Mouse (Mus musculus): ENCODE measurements at regions not wholly inside any gene's neighbourhood (a gene's known extent, or its start where the extent isn't known, plus 50 kb on each side); places are given as distances from the start of the nearest gene placed in this dataset.

DNA sequence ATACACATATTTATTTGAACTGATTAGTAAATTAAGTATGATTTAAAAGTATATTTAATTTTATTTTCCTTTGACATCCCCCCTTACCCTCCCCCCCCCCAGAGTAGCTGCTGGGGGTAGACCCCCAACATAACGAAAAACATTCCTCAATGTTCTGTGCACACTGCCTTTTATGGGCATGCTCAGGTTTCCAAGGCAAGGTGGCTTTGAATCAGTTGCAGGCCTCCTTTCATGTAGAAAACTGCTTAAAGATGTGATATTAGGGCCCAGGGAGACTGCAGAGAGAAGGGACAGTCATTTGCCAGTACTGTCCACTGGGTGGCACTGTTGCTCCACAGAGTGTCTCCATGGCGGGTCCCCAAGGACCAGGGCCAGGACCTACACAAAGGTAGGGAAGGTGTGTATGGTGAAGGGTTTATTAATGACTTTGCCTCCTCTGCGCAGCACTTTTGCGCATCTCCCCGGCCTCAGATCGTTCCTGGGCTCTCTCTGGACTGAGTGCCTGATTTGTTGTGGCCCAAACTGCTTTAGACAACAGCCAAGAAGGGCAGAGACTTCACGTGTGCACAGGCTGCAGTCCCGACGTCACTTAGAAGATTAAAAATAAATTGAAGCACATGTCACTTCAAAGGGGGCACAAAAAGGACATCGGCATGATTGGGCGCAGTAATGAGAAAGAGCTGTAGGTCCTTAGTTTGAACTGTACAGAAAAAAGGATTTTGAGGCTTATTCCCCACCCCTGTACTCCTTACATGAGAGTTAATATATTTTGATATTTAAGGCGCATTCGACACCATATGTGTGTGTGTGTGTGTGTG, 64.0 kb downstream of the Cmpk2 start:
- DNase-seq: peak; percentile 10 to 12

DNA sequence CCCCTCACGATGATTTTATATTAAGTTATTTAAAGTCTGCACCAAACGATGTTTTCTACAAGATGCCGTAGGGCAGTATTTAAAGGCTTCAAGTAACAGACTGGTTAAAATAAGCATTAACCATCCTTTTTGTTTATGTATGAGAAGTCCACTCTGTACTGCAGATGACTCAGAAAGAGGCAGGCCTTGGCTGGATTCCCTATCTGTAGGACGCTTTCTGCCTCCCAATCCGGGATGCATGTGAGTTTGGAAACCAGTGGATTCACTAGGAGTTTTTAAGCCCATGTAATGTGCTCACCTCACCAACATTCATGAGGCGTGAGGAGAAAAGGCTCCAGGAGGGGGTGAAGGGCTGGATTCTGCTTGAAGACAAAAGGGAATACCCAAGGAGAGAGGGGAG, 63.1 kb downstream of the Cmpk2 start:
- no peak for DNase-seq

Data from thymus, adult 18-20 months (tissue).